Mouse (Mus musculus) spleen, adult 2 months (tissue): Measurements from ENCODE around the gene Dqx1.

Experiments used
- CTCF ChIP-seq: fragments of 200-500 bp; IDR thresholded peaks from 2 replicates; pipeline ENCODE4 v1.5.1; 2011; ENCODE audit warnings: mild to moderate bottlenecking, inconsistent platforms; ENCODE audit not compliant: insufficient read depth, insufficient read length, insufficient replicate concordance; ENCODE audit errors: extremely low read depth
- POLR2A ChIP-seq: fragments of 200-500 bp; IDR thresholded peaks from 2 replicates; pipeline ENCODE4 v1.6.1; 2011; ENCODE audit warnings: low read depth, low read length, inconsistent platforms

DNA sequence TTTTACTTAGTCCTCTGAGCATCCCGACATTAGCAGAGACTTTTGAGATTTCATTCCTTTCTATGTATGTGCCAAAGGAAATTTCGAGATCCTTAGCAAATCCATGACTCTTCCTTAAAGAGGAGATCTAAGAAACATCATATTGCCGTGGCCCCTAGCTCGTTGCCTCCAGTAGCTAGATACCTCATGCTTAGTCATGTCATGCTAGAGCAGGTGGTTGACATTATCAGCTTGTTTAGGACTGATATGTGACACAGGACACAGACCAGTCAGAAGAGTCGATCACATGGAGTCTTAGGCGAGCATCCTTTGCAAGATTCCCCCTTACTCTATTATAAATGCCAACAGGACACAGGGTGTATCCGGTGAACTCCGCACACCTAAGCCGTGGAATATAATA lies 34.6 kb upstream of the Dqx1 start:
- TF ChIP-seq CTCF: no peak
- TF ChIP-seq POLR2A: no peak
